Mouse (Mus musculus): ENCODE data around the gene Lyst. TPM values are rescaled to one million over a fixed set of nuclear protein-coding genes. Genes with fewer than 3 reads are reported as not detected.

The Lyst gene
- 1 to 10 TPM in 1 of 2 experiments, under 1 TPM in 1; 0.05 to 1.0 TPM for polyA plus RNA-seq (2012; fragmentation: generic; extraction: Trizol)

GRCm38 (mm10) chr13:13590048-13591011, at the start of gene Lyst:
Lyst (plus strand) TSS chr13:13590397.

GRCm38 (mm10) chr13:13783894-13784419, 193.8 kb downstream of the Lyst start, which contains the start of gene Gng4:
Gng4 (plus strand) TSS chr13:13784059.

Other genes starting within 250 kb of the Lyst start
- gene Gpr137b, start 196.4 kb upstream of the Lyst start, polyA plus RNA-seq (2012; fragmentation: generic; extraction: Trizol): 1 to 10 TPM; 6.5 to 7.4 TPM
- 10 to 100 TPM in 1 of 2 experiments, 1 to 10 TPM in 1; 2.9 to 35.1 TPM for gene Nid1, start 152.8 kb upstream of the Lyst start, polyA plus RNA-seq (2012; fragmentation: generic; extraction: Trizol)
- 1 to 10 TPM in 1 of 2 experiments, not detected in 1; 3.7 TPM for gene Gng4, start 193.7 kb downstream of the Lyst start, polyA plus RNA-seq (2012; fragmentation: generic; extraction: Trizol)

Measured in C3H10T1/2 (cell line).